Mouse (Mus musculus): ENCODE results near the gene B4galnt3. TPM values are rescaled to one million over a fixed set of nuclear protein-coding genes. Genes with fewer than 3 reads are reported as not detected.

B4galnt3 gene
- polyA plus RNA-seq, 1 experiment from 2014 or later, result 1.3 TPM

GRCm38 (mm10) chr6:120180492-120180891, 113.9 kb downstream of the B4galnt3 start:
- H3K4me2 ChIP-seq, result no peak overlapping the region
- ATAC-seq (ENCODE audit: insufficient number of reproducible peaks, insufficient read depth, low FRiP score, low TSS enrichment, low read depth), result no peak

GRCm38 (mm10) chr6:120179756-120180206, 114.6 kb downstream of the B4galnt3 start:
- H3K9me3 ChIP-seq, result no peaks in the 10 kb centered on the region
- no peaks in the 10 kb centered on the region for H3K4me1 ChIP-seq
- no peak overlapping the region for H3K4me3 ChIP-seq
- H3K27ac ChIP-seq, result no peak overlapping the region
- H3K27me3 ChIP-seq, result no peaks in the 10 kb centered on the region
- H3K4me2 ChIP-seq, result no peak overlapping the region
- no peak overlapping the region for H3K9ac ChIP-seq
- no peaks in the 10 kb centered on the region for H3K36me3 ChIP-seq
- WGBS, result 68% methylated on average over 8 of the region's 8 CpGs
- no peak for ATAC-seq (ENCODE audit: insufficient number of reproducible peaks, insufficient read depth, low FRiP score, low TSS enrichment, low read depth)

More at GRCm38 (mm10) chr6:120180492-120180891, 113.9 kb downstream of the B4galnt3 start:
- Histone ChIP-seq H3K9ac (no peak overlapping the region), H3K4me3 (no peak overlapping the region), H3K9me3 (no peaks in the 10 kb centered on the region), H3K4me1 (no peaks in the 10 kb centered on the region), H3K36me3 (no peaks in the 10 kb centered on the region), H3K27me3 (no peaks in the 10 kb centered on the region), H3K27ac (0 out of 2 replicates have a peak overlapping the region, but pooled peaks have one; percentile 4)
- 56% methylated on average over 4 of the region's 4 CpGs for WGBS

- Histone ChIP-seq H3K9ac (no peak overlapping the region), H3K27me3 (no peaks in the 10 kb centered on the region), H3K9me3 (no peaks in the 10 kb centered on the region), H3K27ac (no peak overlapping the region), H3K4me2 (no peak overlapping the region), H3K4me3 (no peak overlapping the region), H3K36me3 (no peaks in the 10 kb centered on the region), H3K4me1 (no peaks in the 10 kb centered on the region)
- 87% methylated on average over 6 of the region's 6 CpGs for WGBS
- ATAC-seq (ENCODE audit: insufficient number of reproducible peaks, insufficient read depth, low FRiP score, low TSS enrichment, low read depth), result no peak
Observed at GRCm38 (mm10) chr6:120179044-120179755, 115.2 kb downstream of the B4galnt3 start.

GRCm38 (mm10) chr6:120175650-120176049, 118.7 kb downstream of the B4galnt3 start:
- no peak for ATAC-seq (ENCODE audit: insufficient number of reproducible peaks, insufficient read depth, low FRiP score, low TSS enrichment, low read depth)
- no peaks in the 10 kb centered on the region for H3K9me3 ChIP-seq
- H3K4me3 ChIP-seq, result no peak overlapping the region
- WGBS, result 92% methylated on average over 4 of the region's 4 CpGs
- no peak overlapping the region for H3K9ac ChIP-seq
- H3K27me3 ChIP-seq, result no peaks in the 10 kb centered on the region
- H3K4me1 ChIP-seq, result no peaks in the 10 kb centered on the region
- no peak overlapping the region for H3K4me2 ChIP-seq
- H3K36me3 ChIP-seq, result no peaks in the 10 kb centered on the region
- no peak overlapping the region for H3K27ac ChIP-seq

- no peak overlapping the region for H3K4me2 ChIP-seq
- ATAC-seq (ENCODE audit: insufficient number of reproducible peaks, insufficient read depth, low FRiP score, low TSS enrichment, low read depth), result no peak
- H3K4me1 ChIP-seq, result no peaks in the 10 kb centered on the region
- no peaks in the 10 kb centered on the region for H3K36me3 ChIP-seq
- H3K27ac ChIP-seq, result no peak overlapping the region
- 69% methylated on average over 7 of the region's 7 CpGs for WGBS
- H3K9me3 ChIP-seq, result no peaks in the 10 kb centered on the region
- H3K4me3 ChIP-seq, result no peak overlapping the region
- no peaks in the 10 kb centered on the region for H3K27me3 ChIP-seq
- H3K9ac ChIP-seq, result no peak overlapping the region
Observed at GRCm38 (mm10) chr6:120174602-120175115, 119.7 kb downstream of the B4galnt3 start.

- no peaks in the 10 kb centered on the region for H3K27me3 ChIP-seq
- H3K36me3 ChIP-seq, result no peaks in the 10 kb centered on the region
- ATAC-seq (ENCODE audit: insufficient number of reproducible peaks, insufficient read depth, low FRiP score, low TSS enrichment, low read depth), result no peak
- H3K4me2 ChIP-seq, result no peak overlapping the region
- no peak overlapping the region for H3K9ac ChIP-seq
- no peaks in the 10 kb centered on the region for H3K4me1 ChIP-seq
- no peak overlapping the region for H3K27ac ChIP-seq
- H3K4me3 ChIP-seq, result no peak overlapping the region
- H3K9me3 ChIP-seq, result no peaks in the 10 kb centered on the region
- 74% methylated on average over 6 of the region's 6 CpGs for WGBS
Observed at GRCm38 (mm10) chr6:120174028-120174601, 120.2 kb downstream of the B4galnt3 start.

- Histone ChIP-seq H3K9ac (no peak overlapping the region), H3K4me1 (no peaks in the 10 kb centered on the region), H3K9me3 (no peaks in the 10 kb centered on the region), H3K36me3 (no peaks in the 10 kb centered on the region), H3K27ac (no peak overlapping the region), H3K4me3 (no peak overlapping the region), H3K4me2 (no peak overlapping the region), H3K27me3 (no peaks in the 10 kb centered on the region)
- ATAC-seq (ENCODE audit: insufficient number of reproducible peaks, insufficient read depth, low FRiP score, low TSS enrichment, low read depth), result no peak
- WGBS, result 74% methylated on average over 8 of the region's 8 CpGs
Observed at GRCm38 (mm10) chr6:120172294-120173017, 121.9 kb downstream of the B4galnt3 start.

GRCm38 (mm10) chr6:120167574-120167973, 126.8 kb downstream of the B4galnt3 start:
- Histone ChIP-seq H3K9me3 (no peaks in the 10 kb centered on the region), H3K27me3 (no peaks in the 10 kb centered on the region), H3K36me3 (no peaks in the 10 kb centered on the region), H3K9ac (no peak overlapping the region), H3K4me1 (no peaks in the 10 kb centered on the region), H3K4me3 (no peak overlapping the region), H3K4me2 (no peak overlapping the region), H3K27ac (no peak overlapping the region)
- WGBS, result 83% methylated on average over 4 of the region's 4 CpGs
- ATAC-seq (ENCODE audit: insufficient number of reproducible peaks, insufficient read depth, low FRiP score, low TSS enrichment, low read depth), result no peak

- Histone ChIP-seq H3K4me3 (no peak overlapping the region), H3K27ac (no peak overlapping the region), H3K4me1 (peaks cover 4% of the 10 kb centered on the region), H3K9me3 (no peaks in the 10 kb centered on the region), H3K4me2 (no peak overlapping the region), H3K9ac (no peak overlapping the region), H3K27me3 (no peaks in the 10 kb centered on the region), H3K36me3 (no peaks in the 10 kb centered on the region)
- 73% methylated on average over 4 of the region's 4 CpGs for WGBS
- ATAC-seq (ENCODE audit: insufficient number of reproducible peaks, insufficient read depth, low FRiP score, low TSS enrichment, low read depth), result no peak
Observed at GRCm38 (mm10) chr6:120164765-120165164, 129.6 kb downstream of the B4galnt3 start.

- Histone ChIP-seq H3K27me3 (no peaks in the 10 kb centered on the region), H3K4me1 (peaks cover 17% of the 10 kb centered on the region), H3K9ac (no peak overlapping the region), H3K4me3 (no peak overlapping the region), H3K27ac (no peak overlapping the region), H3K4me2 (no peak overlapping the region), H3K9me3 (no peaks in the 10 kb centered on the region), H3K36me3 (no peaks in the 10 kb centered on the region)
- no peak for ATAC-seq (ENCODE audit: insufficient number of reproducible peaks, insufficient read depth, low FRiP score, low TSS enrichment, low read depth)
- 76% methylated on average over 6 of the region's 6 CpGs for WGBS
Observed at GRCm38 (mm10) chr6:120162928-120163327, 131.4 kb downstream of the B4galnt3 start.

- Histone ChIP-seq H3K27me3 (no peaks in the 10 kb centered on the region), H3K4me3 (no peak overlapping the region), H3K9ac (peak overlapping the region; percentile 46; the same call in 1 of the 2 replicates), H3K4me1 (peaks cover 17% of the 10 kb centered on the region), H3K4me2 (peak overlapping the region; percentile 9; the same call in 1 of the 2 replicates), H3K27ac (peak overlapping the region; percentile 64), H3K9me3 (no peaks in the 10 kb centered on the region), H3K36me3 (no peaks in the 10 kb centered on the region)
- 0 out of 2 replicates have a peak, but pooled peaks have one; percentile 52 for ATAC-seq (ENCODE audit: insufficient number of reproducible peaks, insufficient read depth, low FRiP score, low TSS enrichment, low read depth)
- 55% methylated on average over 9 of the region's 9 CpGs for WGBS
Observed at GRCm38 (mm10) chr6:120159133-120159901, 135.0 kb downstream of the B4galnt3 start.
